Mouse (Mus musculus) stomach, postnatal 0 days (tissue): Measurements from ENCODE around the gene 5730596B20Rik. TPM values are rescaled to one million over a fixed set of nuclear protein-coding genes. Genes with fewer than 3 reads are reported as not detected.

Experiments used
- ATAC-seq: fragments of 200-750 bp; cut with Nextera tagmentation; 2 replicates; pipeline ENCODE4 v1.8.0; 2017; ENCODE audit not compliant: low FRiP score, low TSS enrichment
- DNase-seq: peaks from one replicate; pipeline ENCODE4 v3.0.0-alpha.2; 2016; ENCODE audit warnings: low spot score
- H3K27ac ChIP-seq: fragments of 300-500 bp; sonication (generic); replicated peaks from 2 replicates; pipeline ENCODE4 v1.5.1; 2014; ENCODE audit warnings: mild to moderate bottlenecking, control low read depth
- H3K27me3 ChIP-seq: fragments of 300-500 bp; sonication (generic); 2 replicates; pipeline ENCODE4 v1.6.1; 2014; ENCODE audit warnings: low read length; ENCODE audit not compliant: control insufficient read depth, insufficient read depth
- H3K36me3 ChIP-seq: fragments of 300-500 bp; sonication (generic); 2 replicates; pipeline ENCODE4 v1.6.1; 2014; ENCODE audit warnings: low read length, mixed read lengths; ENCODE audit not compliant: control insufficient read depth, insufficient read depth
- H3K4me1 ChIP-seq: fragments of 300-500 bp; sonication (generic); replicated peaks from 2 replicates; pipeline ENCODE4 v1.6.1; 2014; ENCODE audit warnings: antibody characterized with exemption; ENCODE audit not compliant: control insufficient read depth, insufficient read depth
- H3K4me2 ChIP-seq: fragments of 300-500 bp; sonication (generic); replicated peaks from 2 replicates; pipeline ENCODE4 v1.6.1; 2014; ENCODE audit warnings: low read depth, mild to moderate bottlenecking, control low read depth, moderate library complexity
- H3K4me3 ChIP-seq: fragments of 300-500 bp; sonication (generic); 2 replicates; pipeline ENCODE4 v1.5.1; 2014; ENCODE audit warnings: low read depth, low read length, control low read depth
- H3K9ac ChIP-seq: fragments of 300-500 bp; sonication (generic); 2 replicates; pipeline ENCODE4 v1.6.1; 2014; ENCODE audit warnings: mild to moderate bottlenecking, low read length, control low read depth, mixed read lengths
- H3K9me3 ChIP-seq: fragments of 300-500 bp; sonication (generic); 2 replicates; pipeline ENCODE4 v1.6.1; 2016; ENCODE audit warnings: low read length; ENCODE audit not compliant: control insufficient read depth
- CTCF ChIP-seq: IDR thresholded peaks from 2 replicates; pipeline ENCODE4 v1.5.1; 2016; ENCODE audit warnings: antibody characterized with exemption, low read depth, mild to moderate bottlenecking, moderate library complexity
- EP300 ChIP-seq: optimal IDR thresholded peaks from 2 replicates; pipeline ENCODE3; 2016; ENCODE audit warnings: antibody characterized with exemption
- WGBS: fragments of 180-500 bp; shearing (Covaris S2); extraction: QIAGEN DNeasy Blood & Tissue Kit; methylation state at CpG from one replicate; pipeline ENCODE4 v1.1.7; 2014; 5-methylcytosine and 5-hydroxymethylcytosine counted together
- polyA plus RNA-seq: library from polyadenylated mRNA; unstranded; fragments of >200 nt; fragmentation: Nextera tagmentation; extraction: Ambion mirVana; gene quantifications from 2 replicates; pipeline ENCODE4 v1.2.1, GENCODE M21; 2015

5730596B20Rik gene
- polyA plus RNA-seq, 1 experiment from 2014 or later = 0.90 TPM

DNA sequence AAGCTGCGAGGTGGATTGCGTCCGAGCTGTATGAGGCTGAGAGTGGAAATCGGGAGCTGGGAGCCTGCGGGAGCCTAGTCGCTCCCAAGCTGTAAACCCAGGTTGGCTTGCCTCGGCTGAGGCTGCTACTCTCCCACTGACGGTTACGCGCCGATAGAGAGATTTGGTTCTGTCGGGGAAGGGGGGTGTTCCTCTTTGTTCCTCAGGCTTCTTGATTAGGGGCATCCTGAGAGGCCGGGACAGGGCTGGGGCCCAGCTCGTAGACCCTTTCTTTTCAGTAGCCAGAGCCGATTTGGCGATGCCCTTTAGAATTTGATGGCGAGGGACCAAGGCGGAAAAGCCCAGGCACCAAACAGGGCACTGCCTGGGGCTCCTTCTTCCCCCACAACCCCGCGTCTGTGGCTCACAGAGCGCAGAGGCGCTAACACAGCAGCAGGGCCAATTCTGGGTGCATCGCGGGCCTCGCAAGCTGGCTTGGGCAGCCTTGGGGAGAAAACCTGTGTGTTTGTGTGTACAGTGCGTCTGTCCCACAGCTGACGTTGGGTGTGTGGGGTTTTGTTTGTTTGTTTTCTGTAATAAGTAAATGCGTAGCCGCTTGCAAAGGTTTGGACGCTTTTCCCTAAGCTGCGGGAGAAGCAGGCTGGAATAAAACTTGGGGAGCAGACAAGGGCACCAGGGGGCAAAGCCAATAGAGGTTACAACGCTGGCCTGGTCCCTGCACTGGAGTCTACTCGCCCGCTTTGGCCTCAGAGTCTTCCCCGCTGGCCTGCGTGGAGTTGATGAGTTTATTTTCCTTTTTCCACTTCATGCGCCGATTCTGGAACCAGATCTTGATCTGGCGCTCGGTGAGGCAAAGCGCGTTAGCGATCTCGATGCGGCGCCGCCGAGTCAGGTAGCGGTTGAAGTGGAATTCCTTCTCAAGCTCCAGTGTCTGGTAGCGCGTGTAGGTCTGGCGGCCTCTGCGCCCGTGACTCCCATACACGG is 28.6 kb downstream of the 5730596B20Rik start:
- Histone ChIP-seq H3K9me3 (no peaks in the 10 kb centered on the region), H3K36me3 (no peaks in the 10 kb centered on the region), H3K9ac (peak overlapping the region; percentile 61), H3K27me3 (peaks cover 5% of the 10 kb centered on the region; the same call in 1 of the 2 replicates), H3K4me2 (peak overlapping the region; percentile 76), H3K4me1 (no peaks in the 10 kb centered on the region), H3K27ac (peak overlapping the region; percentile 66), H3K4me3 (peak overlapping the region; percentile 29)
- peak; percentile 19 for DNase-seq
- ATAC-seq = no peak
- TF ChIP-seq CTCF = no peak
- TF ChIP-seq EP300 = no peak
- 12% methylated on average over 55 of the region's 55 CpGs for WGBS

DNA sequence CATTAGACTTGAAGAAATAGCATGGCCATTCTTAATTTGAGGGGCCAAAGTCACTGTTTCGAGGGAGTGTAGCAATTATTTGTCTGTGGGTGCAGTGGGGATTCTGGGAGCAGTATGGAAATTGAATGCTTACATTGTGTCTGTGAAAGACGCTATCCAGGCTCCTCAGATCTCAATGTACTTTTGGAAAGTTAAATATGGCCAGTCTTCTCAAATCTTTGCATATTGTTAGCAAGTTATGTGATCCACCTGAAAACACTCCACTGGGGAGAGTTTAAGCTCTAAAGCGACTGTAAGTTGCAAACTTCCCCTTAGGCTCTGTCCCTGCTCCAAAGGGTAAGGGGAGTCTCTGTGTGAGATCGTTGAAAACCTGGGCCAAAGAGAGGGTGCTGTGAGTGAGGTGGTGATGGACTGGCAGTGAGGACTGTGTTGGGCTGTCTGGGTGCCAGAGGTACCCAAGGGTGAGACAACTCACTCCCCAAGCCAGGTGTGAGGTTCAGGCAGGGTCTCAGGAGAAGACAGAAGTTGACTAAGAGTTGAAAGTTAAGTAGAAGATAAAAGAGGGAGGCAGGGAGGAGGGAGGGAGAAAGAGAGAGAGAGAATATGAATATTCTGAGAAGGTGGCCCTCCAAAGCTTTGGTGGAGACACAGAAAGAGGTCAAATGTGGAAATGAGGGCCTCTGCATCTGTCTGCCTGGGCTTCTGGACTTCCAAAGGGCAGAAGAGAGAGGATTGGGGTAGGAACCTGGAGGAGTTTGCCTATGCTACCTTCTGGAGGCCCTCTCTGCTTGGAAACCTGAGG is 29.8 kb downstream of the 5730596B20Rik start:
- DNase-seq = no peak
- Histone ChIP-seq H3K4me1 (no peaks in the 10 kb centered on the region), H3K9me3 (no peaks in the 10 kb centered on the region), H3K27ac (peak overlapping the region; percentile 49), H3K27me3 (peaks cover 5% of the 10 kb centered on the region; the same call in 1 of the 2 replicates), H3K4me3 (peak overlapping the region; percentile 1; the same call in 1 of the 2 replicates), H3K36me3 (no peaks in the 10 kb centered on the region), H3K4me2 (peak overlapping the region; percentile 76), H3K9ac (no peak overlapping the region)
- TF ChIP-seq CTCF (no peak), EP300 (no peak)
- WGBS = 24% methylated on average over 4 of the region's 4 CpGs
- ATAC-seq = no peak

DNA sequence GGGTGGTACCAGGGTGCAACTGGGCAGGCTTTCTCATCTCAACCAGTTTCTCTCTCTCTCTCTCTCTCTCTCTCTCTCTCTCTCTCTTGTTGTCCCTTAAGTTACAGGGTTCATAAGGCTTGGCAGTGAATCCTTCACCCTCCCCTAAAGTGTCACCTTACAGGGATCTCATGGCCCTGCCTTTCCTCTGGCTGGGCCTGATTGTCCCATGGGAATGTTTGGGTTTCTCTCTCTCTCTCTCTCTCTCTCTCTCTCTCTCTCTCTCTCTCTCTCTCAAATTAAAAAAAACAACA is 30.3 kb downstream of the 5730596B20Rik start:
- no peaks in the 10 kb centered on the region for H3K36me3 ChIP-seq
- peaks cover 7% of the 10 kb centered on the region; the same call in 1 of the 2 replicates for H3K27me3 ChIP-seq
- peak overlapping the region; percentile 49 for H3K27ac ChIP-seq
- no peak for DNase-seq
- H3K9me3 ChIP-seq = no peaks in the 10 kb centered on the region
- no peak for TF ChIP-seq EP300
- TF ChIP-seq CTCF = no peak
- no peaks in the 10 kb centered on the region for H3K4me1 ChIP-seq
- no peak for ATAC-seq
- H3K4me3 ChIP-seq = peak overlapping the region; percentile 1; the same call in 1 of the 2 replicates
- H3K9ac ChIP-seq = no peak overlapping the region
- H3K4me2 ChIP-seq = peak overlapping the region; percentile 76

DNA sequence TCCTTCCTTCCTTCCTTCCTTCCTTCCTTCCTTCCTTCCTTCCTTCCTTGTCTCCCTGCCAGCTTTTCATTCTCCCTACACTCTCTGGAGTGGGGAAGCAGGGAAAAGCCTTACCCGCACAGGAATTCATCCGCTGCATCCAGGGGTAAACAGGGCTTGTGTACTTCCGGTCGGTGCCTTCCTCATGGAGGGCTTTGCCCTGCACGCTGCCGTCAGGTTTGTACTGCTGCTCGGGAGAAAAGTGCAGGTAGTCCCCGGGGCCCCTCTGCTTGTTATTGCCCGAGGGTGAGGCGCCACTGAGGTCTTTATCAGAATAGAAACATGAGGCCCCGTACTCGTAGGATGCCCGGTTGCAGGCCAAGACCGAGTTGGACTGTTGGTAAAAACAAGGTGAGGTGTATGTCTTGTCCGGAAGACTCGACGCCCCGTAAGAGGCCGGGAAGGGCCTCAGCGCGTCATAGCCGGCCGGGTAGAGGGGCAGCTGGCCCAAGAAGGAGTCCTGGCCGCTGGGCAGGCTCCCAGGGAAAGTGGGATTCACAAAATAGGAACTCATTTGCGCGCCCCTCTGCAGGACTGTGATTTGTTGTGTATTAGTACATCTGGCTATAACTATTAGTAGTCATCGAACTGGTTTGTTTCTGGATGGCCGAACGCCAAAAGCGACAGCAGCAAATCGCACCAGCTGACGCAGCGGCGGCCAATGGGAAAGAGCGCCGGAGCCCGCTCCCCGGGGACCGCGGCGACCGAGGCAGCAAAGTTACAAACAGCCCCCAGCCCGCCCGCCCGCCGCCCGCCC is 31.0 kb downstream of the 5730596B20Rik start, which contains the start of gene Hoxa6:
TSS of gene Hoxa6 (minus strand) at position 651 of the 796 bp plus-strand sequence.
- ATAC-seq (no peak), DNase-seq (no peak)
- no peaks in the 10 kb centered on the region for H3K9me3 ChIP-seq
- peak within 1 kb of the TSS; percentile 42 for H3K4me3 ChIP-seq
- peak within 1 kb of the TSS; percentile 78 for H3K27ac ChIP-seq
- H3K27me3 ChIP-seq = peaks cover 8% of the 10 kb centered on the region; the same call in 1 of the 2 replicates
- no peaks in the 10 kb centered on the region for H3K4me1 ChIP-seq
- no peaks in the 10 kb centered on the region for H3K36me3 ChIP-seq
- TF ChIP-seq CTCF = no peak
- TF ChIP-seq EP300 = no peak
- peak within 1 kb of the TSS; percentile 53 for H3K9ac ChIP-seq
- 5% methylated on average over 47 of the region's 47 CpGs for WGBS
- H3K4me2 ChIP-seq = peak within 1 kb of the TSS; percentile 76
